Comparison of ENCODE assay signal across 30 mouse cellular contexts in genomic region chr5:23679006-23679405, GRCm38 (mm10).
"Had no signal": no experiment of that assay in that cellular context is flagged by ENCODE, and none has a peak within 500 bp of the region (broad histone marks: within the 10 kb centered on the region; RNA-seq: fewer than 3 reads in every experiment).

No protein-coding gene starts in this region.

- ATAC-seq: liver, embryonic 12.5 days; liver, postnatal 0 days; lung, postnatal 0 days; midbrain, embryonic 15.5 days; midbrain, embryonic 16.5 days had no signal

- H3K27ac ChIP-seq: limb, embryonic 10.5 days; limb, embryonic 12.5 days; limb, embryonic 13.5 days; limb, embryonic 15.5 days; liver, embryonic 12.5 days; liver, embryonic 13.5 days; liver, embryonic 14.5 days; liver, embryonic 15.5 days; lung, embryonic 15.5 days; macrophage; midbrain, embryonic 10.5 days; midbrain, embryonic 12.5 days; midbrain, embryonic 15.5 days had no signal

- H3K27me3 ChIP-seq: limb, embryonic 12.5 days; limb, embryonic 13.5 days; limb, embryonic 15.5 days; lung, embryonic 15.5 days; midbrain, embryonic 12.5 days; midbrain, embryonic 15.5 days had no signal

- H3K4me3 ChIP-seq: limb, embryonic 10.5 days; limb, embryonic 12.5 days; limb, embryonic 13.5 days; limb, embryonic 15.5 days; liver, embryonic 12.5 days; liver, embryonic 13.5 days; liver, embryonic 15.5 days; lung, embryonic 15.5 days; megakaryocyte, embryonic 14.5 days; midbrain, embryonic 10.5 days; midbrain, embryonic 12.5 days; midbrain, embryonic 15.5 days; myocyte had no signal

- H3K9ac ChIP-seq: limb, embryonic 12.5 days; limb, embryonic 13.5 days; limb, embryonic 15.5 days; liver, embryonic 12.5 days; liver, embryonic 13.5 days; liver, embryonic 14.5 days; liver, embryonic 15.5 days; liver, postnatal 0 days; lung, embryonic 14.5 days; lung, embryonic 15.5 days; midbrain, embryonic 12.5 days; midbrain, embryonic 15.5 days had no signal

- H3K4me2 ChIP-seq: limb, embryonic 12.5 days; limb, embryonic 13.5 days; limb, embryonic 15.5 days; liver, embryonic 11.5 days; liver, embryonic 12.5 days; liver, embryonic 13.5 days; liver, embryonic 15.5 days; lung, embryonic 14.5 days; lung, embryonic 15.5 days; midbrain, embryonic 11.5 days; midbrain, embryonic 12.5 days; midbrain, embryonic 15.5 days had no signal

- H3K36me3 ChIP-seq: limb, embryonic 10.5 days; limb, embryonic 12.5 days; limb, embryonic 13.5 days; limb, embryonic 15.5 days; liver, embryonic 12.5 days; liver, embryonic 13.5 days; liver, embryonic 15.5 days; lung, embryonic 15.5 days; midbrain, embryonic 10.5 days; midbrain, embryonic 12.5 days; midbrain, embryonic 15.5 days had no signal

- H3K9me3 ChIP-seq: limb, embryonic 10.5 days; limb, embryonic 12.5 days; limb, embryonic 13.5 days; limb, embryonic 15.5 days; liver, embryonic 12.5 days; liver, embryonic 13.5 days; liver, embryonic 15.5 days; lung, embryonic 15.5 days; megakaryocyte, embryonic 14.5 days; midbrain, embryonic 10.5 days; midbrain, embryonic 12.5 days; midbrain, embryonic 15.5 days had no signal

- DNase-seq: left cerebral cortex, postnatal 4 days; liver; liver, embryonic 13.5 days; liver, postnatal 0 days; lung, adult 18-20 months; lung, adult 2 months; lung, embryonic 14.5 days; lung, postnatal 10 days; lung, postnatal 14 days; lung, postnatal 36 days; lung, postnatal 4 days; midbrain, embryonic 14.5 days had no signal
